Mouse (Mus musculus) layer of hippocampus, adult 11-12 months (tissue): ENCODE measurements around the gene Cir1.

Experiments
- DNase-seq: peaks from one replicate; pipeline ENCODE4 v3.0.0; 2022; ENCODE audit warnings: low spot score

The Cir1 gene

DNA sequence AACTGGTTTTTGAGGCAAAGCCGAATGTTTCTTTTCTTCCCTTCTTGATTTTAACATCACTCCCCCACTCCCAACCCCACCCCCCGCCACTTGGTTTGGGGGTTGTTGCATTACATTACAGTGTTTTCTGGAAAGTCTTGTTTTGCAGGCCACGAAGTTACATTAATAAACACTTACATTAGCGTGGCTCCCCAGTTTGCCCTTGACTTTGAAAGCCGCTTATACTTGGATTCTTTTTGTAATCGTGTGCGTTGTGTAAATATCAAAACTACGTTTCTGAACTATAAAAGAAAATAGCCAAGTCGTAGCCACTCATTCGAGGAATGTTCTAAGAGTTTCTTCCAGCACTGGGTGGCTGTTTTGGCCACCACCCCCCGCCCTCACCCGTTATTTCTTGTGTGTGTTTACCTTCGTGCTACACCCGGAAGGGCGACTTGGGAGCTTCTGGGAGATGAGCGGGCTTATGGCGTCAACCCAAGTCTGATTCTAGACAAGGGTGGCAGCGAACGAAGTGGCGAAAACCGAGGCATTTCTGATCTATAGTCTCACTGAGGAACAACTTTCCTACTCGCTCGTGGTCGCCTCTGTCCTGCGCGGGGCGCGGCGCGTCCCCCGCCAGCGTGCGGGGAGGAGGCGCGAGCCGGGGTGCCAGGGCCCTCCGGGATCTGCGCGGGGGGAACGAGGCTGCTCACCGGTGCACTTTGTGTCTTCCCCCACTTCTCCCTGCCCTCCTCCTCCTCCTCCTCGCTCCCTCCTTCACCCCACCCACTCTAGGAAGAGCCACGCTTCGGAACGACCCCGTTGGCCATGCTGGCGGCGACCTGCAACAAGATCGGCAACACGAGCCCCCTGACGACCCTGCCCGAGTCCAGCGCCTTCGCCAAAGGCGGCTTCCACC lies 39.9 kb downstream of the Cir1 start:
- DNase-seq: no peak

DNA sequence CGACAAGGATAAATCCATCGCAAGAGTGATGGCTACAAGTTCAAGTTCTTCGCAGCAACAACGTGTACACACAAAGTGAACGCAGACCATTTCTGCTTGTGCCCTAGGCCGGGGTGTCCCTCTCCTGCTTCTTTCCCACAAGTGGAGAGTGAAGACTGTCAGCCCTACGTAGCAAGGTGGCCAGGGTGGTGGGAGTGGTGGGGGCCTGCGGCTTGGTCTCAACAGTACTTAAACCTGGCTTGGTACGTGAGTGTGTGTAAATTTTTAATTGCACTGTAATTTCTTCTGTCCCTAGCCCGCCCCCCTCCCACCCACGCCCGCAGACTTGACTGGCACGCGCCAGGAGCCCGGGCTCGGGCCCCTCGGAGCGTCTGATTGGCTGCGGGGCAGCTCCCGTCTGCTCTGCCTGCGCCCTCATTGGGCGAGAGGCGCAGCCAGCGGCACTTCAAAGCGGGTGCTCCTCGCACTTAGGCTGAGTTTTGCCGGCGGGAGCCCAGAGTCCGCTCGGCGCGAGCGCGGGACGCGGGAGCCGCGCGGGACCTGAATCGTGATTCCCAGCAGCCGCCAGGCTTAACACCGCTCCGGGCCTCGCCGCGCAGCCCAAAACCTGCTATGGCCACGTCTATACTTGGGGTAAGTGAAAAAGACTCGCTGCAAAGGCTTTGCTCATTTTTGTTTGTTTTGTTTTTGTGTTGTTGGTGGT lies 40.9 kb downstream of the Cir1 start, which contains the start of gene Sp9:
Gene Sp9, plus strand, starts transcription at position 467 of the 703 bp plus-strand sequence.
- DNase-seq: no peak

DNA sequence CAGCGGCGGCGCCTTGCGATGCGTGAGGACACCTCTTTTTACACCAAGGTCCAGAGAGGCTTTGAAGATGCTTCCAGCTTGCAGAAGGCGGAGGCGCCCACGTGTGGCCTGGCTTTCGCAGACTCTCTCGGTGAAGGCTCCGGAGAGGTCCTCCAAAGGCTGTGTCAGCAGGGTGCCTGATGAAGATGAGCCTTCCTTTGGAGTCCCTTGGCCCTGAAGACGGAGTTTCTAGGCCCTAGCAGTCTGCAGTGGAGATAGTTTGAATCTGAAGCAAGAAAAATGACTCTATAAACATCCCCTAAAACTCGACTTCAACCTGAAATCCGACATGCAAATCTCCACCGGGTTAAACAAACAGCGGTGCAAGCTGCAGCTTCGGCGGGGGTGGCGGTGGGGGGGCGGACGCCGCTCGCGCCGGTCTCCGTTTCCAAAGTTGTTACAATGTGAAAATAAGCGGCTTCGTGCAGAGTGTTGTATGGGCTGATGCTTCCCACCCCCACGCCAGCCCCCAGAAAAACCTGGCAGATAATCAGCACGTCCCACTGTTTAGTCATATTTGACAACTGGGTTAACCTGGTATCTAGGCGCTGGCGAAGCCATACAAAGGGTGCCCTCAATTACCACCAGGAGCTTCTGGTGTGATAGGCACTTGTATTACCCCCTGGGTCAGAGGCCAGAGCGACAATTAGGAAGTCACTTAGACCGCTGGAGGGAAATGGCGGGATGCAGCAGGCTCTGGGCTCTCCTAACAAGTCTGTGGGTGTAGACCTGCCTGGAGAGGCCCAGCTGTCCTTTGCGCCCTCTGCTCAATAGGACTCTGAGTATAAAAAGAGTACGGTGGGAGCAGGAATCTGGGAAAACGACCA lies 41.7 kb downstream of the Cir1 start:
- DNase-seq: no peak

DNA sequence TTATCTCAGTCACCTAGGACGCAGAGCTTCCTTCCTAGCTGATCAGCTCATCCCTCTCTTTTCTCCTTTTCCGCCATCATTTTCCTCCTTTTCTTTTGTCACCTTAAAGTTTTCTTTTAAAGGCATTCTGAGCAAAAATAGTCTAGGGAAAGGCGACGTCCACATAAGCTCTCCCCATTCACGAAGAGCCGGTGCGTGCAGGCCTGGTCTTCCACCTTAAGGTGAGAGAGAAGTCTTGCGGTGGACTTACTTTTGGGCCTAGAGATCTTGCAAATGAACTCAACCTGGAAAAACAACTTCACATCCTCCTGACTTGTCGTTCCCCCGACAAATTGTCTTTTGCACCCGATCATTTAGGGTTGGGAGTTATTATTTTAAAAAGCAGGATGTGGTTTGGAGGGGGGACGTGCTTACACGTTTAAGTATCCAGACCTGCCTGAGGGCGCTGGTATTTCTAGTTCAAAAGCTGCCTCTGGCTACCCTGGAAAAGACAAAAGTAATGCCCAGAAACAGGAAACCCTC lies 42.4 kb downstream of the Cir1 start:
- DNase-seq: no peak

DNA sequence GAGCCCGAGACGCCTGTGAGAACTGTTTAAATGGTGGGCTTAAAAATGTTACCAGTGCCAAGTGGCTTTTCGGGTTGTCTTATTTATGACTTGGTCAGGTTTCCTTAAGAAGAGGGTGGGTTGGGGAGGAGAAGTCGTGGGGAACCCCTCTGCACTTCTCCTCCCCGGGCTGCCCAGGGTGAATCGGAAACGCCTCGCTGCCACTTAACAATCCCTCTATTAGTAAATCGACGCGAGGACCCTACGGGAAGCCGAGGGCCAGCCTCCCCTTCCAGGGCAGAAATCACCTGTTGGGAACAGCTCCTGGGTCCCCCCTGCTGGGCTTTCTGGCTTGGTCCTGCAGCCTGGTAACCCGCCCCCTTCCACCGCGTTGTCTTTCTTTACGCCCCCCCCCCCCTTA lies 42.8 kb downstream of the Cir1 start:
- no peak for DNase-seq

DNA sequence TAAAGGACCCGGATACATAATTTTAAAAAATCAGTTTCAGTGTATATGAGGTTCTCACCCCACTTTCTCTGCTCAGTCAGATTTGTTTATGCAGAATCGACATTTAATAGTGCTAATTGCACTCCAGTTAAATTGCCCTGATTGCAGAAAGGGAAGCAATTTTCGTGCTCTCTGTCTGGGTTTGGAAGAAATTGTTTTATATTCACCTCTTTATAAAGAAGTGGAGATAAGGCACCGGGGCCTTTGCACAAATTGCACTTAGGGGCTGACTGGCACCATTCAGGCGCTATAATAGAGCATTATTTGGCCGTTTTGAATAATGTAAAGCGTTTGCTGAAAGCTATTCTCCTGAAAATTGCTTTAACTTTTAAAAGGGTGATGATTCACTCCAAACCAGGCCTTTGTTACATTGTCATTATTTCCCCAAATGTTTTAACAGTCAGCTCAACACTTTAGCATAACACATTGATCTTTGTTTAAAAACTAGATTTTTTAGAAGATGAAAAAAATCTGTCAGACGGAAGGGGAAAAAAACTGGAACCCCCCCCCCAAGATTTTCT lies 43.6 kb downstream of the Cir1 start:
- DNase-seq: no peak

DNA sequence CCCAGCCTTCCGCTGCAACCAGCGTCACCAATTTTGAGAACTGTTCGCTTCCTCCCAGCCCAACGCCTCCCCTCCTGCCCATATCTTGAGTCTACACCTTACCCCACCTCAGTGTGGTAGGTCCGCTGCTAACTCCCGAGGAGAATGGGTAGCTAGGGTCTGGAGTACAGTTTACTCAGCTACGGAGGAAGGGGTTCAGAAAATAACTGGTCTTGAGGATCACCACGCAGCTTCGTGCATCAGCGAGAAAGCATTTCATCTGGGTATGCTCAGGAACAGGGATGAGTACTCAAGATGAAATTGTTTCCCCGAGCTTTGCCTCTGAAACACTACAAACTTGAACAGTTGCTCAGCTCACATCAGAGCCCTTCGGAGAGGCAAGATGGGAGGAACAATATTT lies 44.2 kb downstream of the Cir1 start:
- DNase-seq: no peak

DNA sequence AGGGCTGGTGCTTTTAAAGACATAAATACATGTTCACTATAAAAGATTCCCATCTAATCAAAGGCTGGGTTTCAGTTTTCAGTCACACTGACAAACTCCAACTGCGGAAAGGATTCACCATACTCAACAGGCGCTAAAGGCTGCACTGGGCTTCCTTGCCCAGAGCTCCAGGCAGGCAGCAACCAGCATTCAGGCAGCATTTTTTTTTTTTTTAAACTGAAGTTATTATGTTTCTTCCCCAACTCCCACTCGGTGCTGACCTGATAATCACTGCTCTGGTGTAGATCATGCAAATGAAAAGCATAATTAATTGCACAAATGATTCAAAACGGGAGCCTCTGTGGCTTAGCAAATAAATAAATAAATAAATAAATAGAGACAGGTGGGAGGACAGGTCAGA lies 44.7 kb downstream of the Cir1 start:
- no peak for DNase-seq

DNA sequence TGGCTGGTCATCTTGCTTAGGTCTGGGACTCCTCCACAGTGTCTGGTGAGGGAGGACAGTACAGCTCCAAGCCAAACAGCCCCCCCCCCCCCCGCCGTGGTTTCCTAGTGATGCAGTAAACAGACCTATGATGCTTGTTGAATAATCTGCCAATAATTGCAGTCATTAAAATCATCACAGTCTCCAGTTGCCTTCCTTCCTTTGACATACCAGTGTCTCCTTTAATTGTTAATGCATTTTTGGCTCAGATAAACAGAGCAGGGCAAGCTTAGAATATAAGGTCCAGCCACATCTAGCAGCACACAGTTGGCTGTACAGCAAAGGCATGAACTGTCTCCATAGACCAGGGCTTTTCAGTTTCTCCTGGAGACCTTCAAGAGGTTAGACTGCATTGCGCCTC lies 45.3 kb downstream of the Cir1 start:
- no peak for DNase-seq

DNA sequence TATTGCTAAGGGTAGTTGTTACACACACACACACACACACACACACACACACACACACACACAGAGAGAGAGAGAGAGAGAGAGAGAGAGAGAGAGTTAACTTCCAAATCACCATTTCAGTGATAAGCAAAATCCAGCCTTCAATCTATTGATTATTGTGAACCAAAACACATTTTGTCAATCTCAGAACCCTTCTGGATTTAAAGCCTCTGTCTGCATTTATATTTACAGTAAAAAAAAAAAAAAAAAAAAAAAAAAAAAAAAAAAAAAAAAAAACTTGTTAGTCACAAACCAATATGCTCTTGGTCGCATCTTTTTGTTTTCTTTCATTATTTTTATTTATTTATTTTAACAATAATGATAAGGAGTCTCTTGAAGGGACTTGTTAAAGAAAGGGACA lies 45.9 kb downstream of the Cir1 start:
- no peak for DNase-seq

DNA sequence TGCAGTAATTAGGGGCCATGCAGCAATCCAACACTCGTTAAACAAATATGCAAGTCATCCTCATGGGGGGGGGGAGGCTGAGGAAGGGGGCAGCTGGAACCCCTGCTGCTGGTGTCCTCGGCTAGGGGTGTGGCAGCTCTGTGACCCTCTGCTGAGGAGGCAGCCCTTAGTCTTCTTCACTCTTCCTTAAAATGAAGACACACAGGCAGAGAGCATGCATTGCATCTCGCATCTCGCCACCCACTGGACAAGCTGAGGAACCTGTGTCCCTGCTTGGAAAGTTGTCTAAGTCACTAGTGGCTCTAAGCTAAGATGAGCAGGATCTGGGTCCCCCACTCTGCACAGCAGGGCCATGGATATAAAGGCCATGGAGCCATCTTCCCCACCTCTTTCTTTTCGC lies 46.5 kb downstream of the Cir1 start:
- DNase-seq: no peak

DNA sequence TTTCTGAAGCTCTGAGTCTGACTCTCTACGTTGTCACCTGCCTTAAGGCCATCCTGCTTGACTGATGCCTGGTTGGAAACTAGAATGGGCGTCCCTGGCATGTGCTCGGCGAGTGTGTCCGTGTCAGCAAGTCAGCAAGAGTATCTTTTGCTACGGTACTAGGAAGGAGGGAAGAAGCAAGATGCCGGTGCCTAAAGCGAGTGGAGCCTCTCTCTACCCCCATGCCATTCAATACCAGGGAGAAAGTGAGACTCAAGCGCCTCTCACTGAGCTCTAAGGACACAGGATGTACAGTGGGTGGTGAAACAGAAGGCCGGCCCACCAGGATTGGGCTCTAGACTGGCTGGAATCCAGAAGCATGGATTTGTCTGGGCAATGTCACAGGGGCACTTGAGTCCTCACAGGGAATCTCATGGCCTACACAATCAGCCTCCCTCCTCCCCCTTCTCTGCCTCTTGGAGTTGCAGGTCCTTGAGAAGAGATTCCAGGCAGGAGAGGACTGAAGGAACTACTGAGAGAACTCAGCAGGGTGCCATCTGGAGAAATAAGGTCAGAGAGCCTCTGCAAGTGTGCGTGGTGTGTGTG lies 47.8 kb downstream of the Cir1 start:
- DNase-seq: no peak

DNA sequence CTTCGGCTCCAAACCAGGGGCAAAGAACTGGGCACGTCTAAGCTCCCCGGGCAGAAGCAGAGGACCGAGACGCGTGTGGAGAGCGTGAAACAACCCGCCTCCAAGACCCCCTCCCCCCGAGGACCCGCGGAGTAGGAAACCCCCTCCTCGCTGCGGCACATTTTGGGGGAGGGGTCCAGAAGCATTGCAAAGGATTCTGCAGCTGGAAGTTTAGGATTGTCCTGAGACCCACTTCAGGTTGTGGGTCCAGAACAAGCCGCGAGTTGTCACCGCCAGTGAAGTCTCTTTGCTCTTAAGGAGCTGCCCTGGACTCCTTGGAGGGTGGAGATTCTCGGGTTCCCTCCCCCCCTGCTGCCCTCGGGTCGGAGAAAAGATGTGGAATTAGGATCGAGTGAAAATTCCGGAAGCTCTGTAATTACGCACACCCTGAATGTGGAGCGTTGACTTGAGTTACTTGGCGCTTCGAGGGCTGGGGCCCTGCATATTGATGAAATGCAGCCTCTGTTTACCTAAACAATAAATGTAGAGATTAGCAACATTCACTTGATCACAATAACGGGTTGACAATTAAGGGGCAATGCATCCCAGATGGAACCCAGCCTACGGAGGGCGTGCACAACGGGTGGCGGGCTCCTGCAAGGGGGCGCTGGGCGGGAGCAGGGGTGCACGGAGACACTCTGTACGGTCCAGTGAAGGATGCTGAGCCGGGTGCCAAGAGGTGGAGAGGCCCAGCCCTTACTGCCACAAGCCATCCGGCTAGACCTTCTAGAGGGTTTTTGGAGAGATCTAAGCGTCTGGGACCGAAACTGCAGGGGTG lies 48.5 kb downstream of the Cir1 start:
- no peak for DNase-seq

DNA sequence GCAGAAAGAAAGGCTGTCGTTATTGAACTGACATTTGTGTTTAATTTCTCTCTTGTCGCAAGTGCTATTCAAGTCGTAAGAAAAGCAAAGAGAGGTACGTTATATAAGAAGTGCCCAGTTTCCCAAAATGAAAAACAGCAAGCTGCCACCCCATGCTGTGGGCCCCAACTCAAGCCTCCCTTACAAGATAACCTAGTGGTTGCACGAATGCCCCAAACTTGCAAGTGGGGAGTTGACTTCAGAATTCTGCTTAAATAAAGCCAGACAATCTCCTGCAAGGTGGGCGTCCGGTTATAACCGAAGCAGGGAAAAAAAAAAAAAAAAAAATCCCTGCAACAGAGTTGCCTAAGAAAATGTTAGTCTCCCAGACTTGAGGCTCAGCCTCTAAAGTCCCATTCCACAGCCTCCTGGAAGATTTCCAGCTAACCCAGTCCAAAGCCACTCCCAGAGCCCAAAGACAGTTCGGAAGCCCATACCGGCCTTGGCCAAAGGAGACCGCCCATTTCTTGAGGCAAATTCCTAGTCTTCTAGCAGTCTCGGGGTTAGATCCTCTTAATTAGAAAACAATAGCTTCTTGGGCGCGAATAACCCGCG lies 49.2 kb downstream of the Cir1 start:
- no peak for DNase-seq

DNA sequence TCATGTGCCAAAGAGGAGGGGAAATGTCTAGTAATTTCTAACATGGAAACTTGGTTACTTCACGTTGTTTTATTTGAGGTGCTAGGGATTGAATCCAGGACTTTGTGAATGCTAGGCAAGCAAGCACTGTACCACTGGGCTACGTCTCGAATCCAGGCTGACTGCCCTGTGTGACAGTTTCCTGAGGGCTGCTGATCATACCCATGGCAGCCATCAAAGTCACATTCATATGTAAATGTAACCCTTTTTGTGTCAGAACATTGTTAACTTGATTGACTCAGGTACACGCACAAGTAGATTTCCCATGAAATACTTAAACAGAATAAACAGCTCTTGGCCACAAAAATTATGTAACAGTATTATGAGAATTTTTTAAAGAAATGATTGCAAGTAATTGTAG lies 63.8 kb downstream of the Cir1 start:
- DNase-seq: no peak

DNA sequence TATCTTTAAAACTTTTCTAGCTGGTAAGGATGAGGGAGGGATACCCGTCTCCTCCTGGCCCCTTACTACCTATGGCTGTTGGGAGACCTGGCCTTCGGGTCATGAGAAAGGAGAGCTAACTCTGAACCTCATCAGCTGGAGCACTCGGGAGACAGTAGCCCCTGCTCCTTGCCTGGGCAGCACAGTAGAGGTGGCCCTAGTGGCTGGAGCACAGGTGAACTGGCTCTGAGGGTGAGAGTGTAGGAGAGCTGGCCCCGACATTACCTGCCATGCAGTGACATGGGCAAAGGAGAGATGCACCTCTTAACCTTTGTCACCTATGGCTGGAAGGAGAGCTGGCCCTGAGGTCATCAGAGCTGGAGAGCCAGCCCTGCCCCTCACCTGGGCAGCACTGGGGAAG lies 71.2 kb downstream of the Cir1 start:
- DNase-seq: no peak
